Mouse (Mus musculus) urinary bladder, postnatal 4 days (tissue): ENCODE measurements around the gene Iqsec2.

Source experiments
- DNase-seq, 2 experiments: peaks; one replicate each; pipeline ENCODE4 v3.0.0; 2021 to 2022; ENCODE audit warnings: low spot score in 2 of 2

The Iqsec2 gene

DNA sequence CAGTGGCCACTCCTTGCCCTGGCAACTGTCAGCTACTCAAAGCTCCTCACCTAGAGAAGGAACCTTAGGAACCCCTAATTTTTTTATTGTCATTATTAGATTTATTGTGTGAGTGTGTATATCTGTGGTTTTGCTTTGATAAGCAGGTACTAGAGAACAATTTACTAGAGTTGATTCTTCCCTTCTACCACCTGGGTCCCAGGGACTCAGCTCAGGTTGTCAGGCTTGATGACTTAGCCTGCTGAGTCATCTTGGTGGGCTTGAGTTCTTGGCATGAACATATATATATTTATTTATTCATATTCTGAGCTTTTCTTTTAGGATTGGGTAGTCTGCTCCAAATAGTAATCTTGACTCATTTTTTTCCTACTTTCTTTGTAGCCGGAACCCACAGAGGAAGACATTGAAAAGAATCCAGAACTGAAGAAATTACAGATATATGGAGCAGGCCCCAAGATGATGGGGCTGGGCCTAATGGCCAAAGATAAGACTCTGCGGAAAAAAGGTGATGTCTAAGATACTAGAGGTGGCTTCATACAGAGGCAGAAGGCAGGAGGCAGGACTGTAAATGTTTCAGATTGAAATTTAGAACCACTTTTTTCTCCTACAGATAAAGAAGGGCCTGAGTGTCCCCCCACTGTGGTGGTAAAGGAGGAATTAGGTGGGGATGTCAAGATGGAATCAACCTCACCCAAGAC, 100.6 kb downstream of the Iqsec2 start:
- no peak for DNase-seq

DNA sequence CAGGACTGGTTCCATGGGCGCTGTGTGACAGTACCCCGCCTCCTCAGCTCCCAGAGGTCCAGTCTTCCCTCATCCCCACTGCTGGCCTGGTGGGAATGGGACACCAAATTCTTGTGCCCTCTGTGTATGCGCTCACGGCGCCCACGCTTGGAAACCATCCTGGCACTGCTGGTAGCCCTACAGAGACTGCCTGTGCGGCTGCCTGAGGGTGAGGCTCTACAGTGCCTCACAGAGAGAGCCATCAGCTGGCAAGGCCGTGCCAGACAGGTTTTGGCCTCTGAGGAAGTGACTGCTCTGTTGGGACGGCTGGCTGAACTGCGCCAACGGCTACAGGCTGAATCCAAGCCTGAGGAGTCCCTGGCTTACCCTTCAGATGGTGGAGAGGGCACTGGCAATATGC, 127.1 kb downstream of the Iqsec2 start:
- no peak for DNase-seq
